Mouse (Mus musculus) NIH3T3 (cell line): ENCODE data around the gene Serinc1.

Experiments
- DNase-seq: peaks from one replicate; pipeline ENCODE4 v3.0.0-alpha.2; 2012; ENCODE audit warnings: low read depth

Serinc1 gene

GRCm38 (mm10) chr10:57484741-57485140 lies 47.6 kb downstream of the Serinc1 start:
- peak; percentile 67 for DNase-seq

- no peak for DNase-seq
These were observed 50.6 kb downstream of the Serinc1 start for GRCm38 (mm10) chr10:57481717-57482116.

GRCm38 (mm10) chr10:57477121-57477843 lies 55.0 kb downstream of the Serinc1 start:
- peak; percentile 52 for DNase-seq
